Mouse (Mus musculus) embryonic fibroblast, embryonic 13.5 days (primary cell): ENCODE results near the gene Spns3.

Source experiments
- CTCF ChIP-seq: IDR thresholded peaks from 2 replicates; pipeline ENCODE4 v1.5.1; 2011; ENCODE audit warnings: mild to moderate bottlenecking, control low read depth, low read length, moderate library complexity, borderline replicate concordance; ENCODE audit not compliant: insufficient read depth
- POLR2A ChIP-seq: IDR thresholded peaks from 2 replicates; pipeline ENCODE4 v1.6.1; 2011; ENCODE audit warnings: low read depth, mild to moderate bottlenecking, control low read depth, low read length, moderate library complexity

- TF ChIP-seq CTCF (no peak), POLR2A (no peak)
These were observed 5.6 kb downstream of the Spns3 start for GRCm38 (mm10) chr11:72544716-72545115.
